Mouse (Mus musculus) kidney, embryonic 16.5 days (tissue): ENCODE measurements around the gene Il1rapl1. TPM values are rescaled to one million over a fixed set of nuclear protein-coding genes. Genes with fewer than 3 reads are reported as not detected.
"Not testable (repeated sequence)": the region's sequence is repeated elsewhere in the genome, so short reads cannot be mapped to it uniquely, and the experiment has no call there.

Source experiments
- ATAC-seq: fragments of 200-750 bp; cut with Nextera tagmentation; 2 replicates; pipeline ENCODE4 v1.8.0; 2017; ENCODE audit warnings: moderate TSS enrichment; ENCODE audit not compliant: low FRiP score, low TSS enrichment
- H3K27ac ChIP-seq: fragments of 300-500 bp; sonication (generic); 2 replicates; pipeline ENCODE4 v1.5.1; 2014; ENCODE audit warnings: low read length
- H3K27me3 ChIP-seq: fragments of 300-500 bp; sonication (generic); 2 replicates; pipeline ENCODE4 v1.6.1; 2014; ENCODE audit warnings: low read length, control low read depth, mixed read lengths; ENCODE audit not compliant: insufficient read depth
- H3K36me3 ChIP-seq: fragments of 300-500 bp; sonication (generic); 2 replicates; pipeline ENCODE4 v1.6.1; 2014; ENCODE audit warnings: low read length, control low read depth, mixed read lengths; ENCODE audit not compliant: insufficient read depth
- H3K4me1 ChIP-seq: fragments of 300-500 bp; sonication (generic); 2 replicates; pipeline ENCODE4 v1.6.1; 2014; ENCODE audit warnings: low read length, control low read depth, mixed read lengths; ENCODE audit not compliant: insufficient read depth
- H3K4me2 ChIP-seq: fragments of 300-500 bp; sonication (generic); replicated peaks from 2 replicates; pipeline ENCODE4 v1.6.1; 2014; ENCODE audit warnings: low read depth, low read length
- H3K4me3 ChIP-seq: fragments of 300-500 bp; sonication (generic); 2 replicates; pipeline ENCODE4 v1.5.1; 2014; ENCODE audit warnings: mild to moderate bottlenecking, low read length
- H3K9ac ChIP-seq: fragments of 300-500 bp; sonication (generic); replicated peaks from 2 replicates; pipeline ENCODE4 v1.6.1; 2014; ENCODE audit warnings: low read length
- H3K9me3 ChIP-seq: fragments of 300-500 bp; sonication (generic); 2 replicates; pipeline ENCODE4 v1.6.1; 2016; ENCODE audit warnings: low read length, control low read depth
- WGBS: fragments of 180-500 bp; shearing (Covaris S2); extraction: QIAGEN DNeasy Blood & Tissue Kit; methylation state at CpG from one replicate; pipeline ENCODE4 v1.1.7; 2014; 5-methylcytosine and 5-hydroxymethylcytosine counted together
- polyA plus RNA-seq: library from polyadenylated mRNA; unstranded; fragments of >200 nt; fragmentation: Nextera tagmentation; extraction: Ambion mirVana; gene quantifications from 2 replicates; pipeline ENCODE4 v1.2.1, GENCODE M21; 2015

The Il1rapl1 gene
- polyA plus RNA-seq, 1 experiment from 2014 or later: 0.31 TPM

- Histone ChIP-seq H3K27ac (no peak overlapping the region), H3K9ac (no peak overlapping the region), H3K9me3 (no peaks in the 10 kb centered on the region), H3K4me3 (no peak overlapping the region), H3K4me2 (no peak overlapping the region), H3K36me3 (no peaks in the 10 kb centered on the region), H3K4me1 (no peaks in the 10 kb centered on the region), H3K27me3 (no peaks in the 10 kb centered on the region)
- ATAC-seq: no peak
Measured at GRCm38 (mm10) chrX:87793011-87793410, 322.4 kb downstream of the Il1rapl1 start.

DNA sequence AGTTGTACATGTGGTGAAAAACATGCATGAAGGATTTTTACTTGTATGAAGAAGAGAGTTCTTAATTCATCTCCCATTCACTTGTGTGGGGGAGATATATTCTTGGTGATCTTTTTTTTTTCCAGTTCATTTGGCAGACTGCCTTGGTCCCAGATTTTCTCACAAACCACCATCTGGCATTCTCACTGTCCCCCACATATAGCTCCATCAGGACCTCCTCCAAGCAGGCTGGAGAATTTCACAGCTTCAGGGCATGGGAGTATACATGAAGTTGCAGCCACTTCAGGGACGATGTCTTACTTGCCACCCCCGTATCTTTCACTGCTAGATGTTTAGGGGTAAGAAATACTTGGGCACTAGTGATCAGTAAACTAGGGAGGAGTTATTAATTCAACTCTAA lies 404.9 kb downstream of the Il1rapl1 start:
- H3K4me3 ChIP-seq: no peak overlapping the region
- H3K9me3 ChIP-seq: no peaks in the 10 kb centered on the region
- H3K27ac ChIP-seq: no peak overlapping the region
- no peaks in the 10 kb centered on the region for H3K36me3 ChIP-seq
- H3K4me2 ChIP-seq: no peak overlapping the region
- H3K9ac ChIP-seq: no peak overlapping the region
- H3K4me1 ChIP-seq: no peaks in the 10 kb centered on the region
- no peaks in the 10 kb centered on the region for H3K27me3 ChIP-seq
- no peak for ATAC-seq
- 87% methylated on average over 2 of the region's 2 CpGs for WGBS

- Histone ChIP-seq H3K27ac (no peak overlapping the region), H3K4me3 (no peak overlapping the region), H3K4me2 (no peak overlapping the region), H3K9ac (no peak overlapping the region), H3K36me3 (no peaks in the 10 kb centered on the region), H3K9me3 (no peaks in the 10 kb centered on the region), H3K4me1 (no peaks in the 10 kb centered on the region), H3K27me3 (no peaks in the 10 kb centered on the region)
- ATAC-seq: no peak
- WGBS: 83% methylated on average over 1 of the region's 1 CpGs
Measured at GRCm38 (mm10) chrX:87663856-87664255, 451.6 kb downstream of the Il1rapl1 start.

DNA sequence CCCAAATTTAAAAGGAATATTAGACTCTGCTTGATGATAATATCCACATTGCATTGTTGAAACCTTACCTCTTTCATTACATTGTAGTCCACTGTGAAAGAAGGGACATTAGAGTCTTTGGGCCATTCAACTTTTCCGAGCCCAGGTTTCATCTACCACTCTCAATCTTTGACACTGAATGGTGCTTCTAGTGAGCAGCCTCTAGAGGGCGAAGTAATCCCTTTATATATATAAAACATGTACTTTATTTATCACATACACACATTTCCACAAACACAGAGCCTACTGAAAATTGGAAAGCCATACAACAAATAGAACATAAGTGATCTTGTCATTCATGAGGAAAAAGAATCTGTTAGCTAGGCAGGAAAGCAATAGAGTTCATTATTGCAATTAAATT lies 459.8 kb downstream of the Il1rapl1 start:
- WGBS: 48% methylated on average over 2 of the region's 2 CpGs
- no peak overlapping the region for H3K27ac ChIP-seq
- no peaks in the 10 kb centered on the region for H3K27me3 ChIP-seq
- no peak overlapping the region for H3K4me3 ChIP-seq
- ATAC-seq: no peak
- H3K4me2 ChIP-seq: no peak overlapping the region
- H3K4me1 ChIP-seq: no peaks in the 10 kb centered on the region
- no peaks in the 10 kb centered on the region for H3K36me3 ChIP-seq
- H3K9me3 ChIP-seq: no peaks in the 10 kb centered on the region
- H3K9ac ChIP-seq: no peak overlapping the region

- Histone ChIP-seq H3K27me3 (no peaks in the 10 kb centered on the region), H3K9me3 (no peaks in the 10 kb centered on the region), H3K9ac (no peak overlapping the region), H3K4me3 (no peak overlapping the region), H3K27ac (no peak overlapping the region), H3K4me2 (no peak overlapping the region), H3K36me3 (no peaks in the 10 kb centered on the region), H3K4me1 (no peaks in the 10 kb centered on the region)
- no peak for ATAC-seq
Measured at GRCm38 (mm10) chrX:87600914-87601313, 514.5 kb downstream of the Il1rapl1 start.

- no peak for ATAC-seq
- no peaks in the 10 kb centered on the region for H3K27me3 ChIP-seq
- H3K9ac ChIP-seq: no peak overlapping the region
- no peaks in the 10 kb centered on the region for H3K36me3 ChIP-seq
- no peaks in the 10 kb centered on the region for H3K9me3 ChIP-seq
- no peak overlapping the region for H3K4me3 ChIP-seq
- no peak overlapping the region for H3K4me2 ChIP-seq
- no peak overlapping the region for H3K27ac ChIP-seq
- no peaks in the 10 kb centered on the region for H3K4me1 ChIP-seq
Measured at GRCm38 (mm10) chrX:87507997-87508396, 607.4 kb downstream of the Il1rapl1 start.

- no peak overlapping the region for H3K27ac ChIP-seq
- no peaks in the 10 kb centered on the region for H3K27me3 ChIP-seq
- no peaks in the 10 kb centered on the region for H3K36me3 ChIP-seq
- no peaks in the 10 kb centered on the region for H3K4me1 ChIP-seq
- H3K4me3 ChIP-seq: no peak overlapping the region
- no peak overlapping the region for H3K4me2 ChIP-seq
- H3K9me3 ChIP-seq: no peaks in the 10 kb centered on the region
- 79% methylated on average over 5 of the region's 5 CpGs for WGBS
- ATAC-seq: no peak
- no peak overlapping the region for H3K9ac ChIP-seq
Measured at GRCm38 (mm10) chrX:87502604-87503003, 612.8 kb downstream of the Il1rapl1 start.

- Histone ChIP-seq H3K4me3 (no peak overlapping the region), H3K9ac (no peak overlapping the region), H3K27me3 (no peaks in the 10 kb centered on the region), H3K36me3 (no peaks in the 10 kb centered on the region), H3K9me3 (no peaks in the 10 kb centered on the region), H3K27ac (no peak overlapping the region), H3K4me2 (no peak overlapping the region), H3K4me1 (no peaks in the 10 kb centered on the region)
- 80% methylated on average over 1 of the region's 1 CpGs for WGBS
- no peak for ATAC-seq
Measured at GRCm38 (mm10) chrX:87483416-87483815, 632.0 kb downstream of the Il1rapl1 start.

DNA sequence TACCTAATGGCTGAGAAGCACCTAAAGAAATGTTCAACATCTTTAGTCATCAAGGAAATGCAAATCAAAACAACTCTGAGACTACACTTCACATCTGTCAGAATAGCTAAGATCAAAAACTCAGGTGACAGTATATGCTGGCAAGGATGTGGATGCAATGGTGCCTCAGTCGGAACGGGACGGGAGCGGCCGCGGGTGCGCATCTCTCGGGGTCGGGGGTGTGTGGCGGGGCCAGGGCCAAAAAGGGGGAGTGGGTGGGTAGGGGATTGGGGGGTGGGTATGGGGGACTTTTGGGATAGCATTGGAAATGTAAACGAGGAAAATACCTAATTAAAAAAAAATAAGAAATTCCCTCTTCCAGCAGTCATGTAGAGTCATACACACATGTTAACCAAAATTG lies 877.3 kb downstream of the Il1rapl1 start:
- H3K27me3 ChIP-seq, H3K27ac ChIP-seq, H3K9me3 ChIP-seq, H3K9ac ChIP-seq, H3K36me3 ChIP-seq, H3K4me3 ChIP-seq, H3K4me1 ChIP-seq, ATAC-seq, H3K4me2 ChIP-seq: not testable (repeated sequence)
- WGBS: 68% methylated on average over 11 of the region's 11 CpGs

DNA sequence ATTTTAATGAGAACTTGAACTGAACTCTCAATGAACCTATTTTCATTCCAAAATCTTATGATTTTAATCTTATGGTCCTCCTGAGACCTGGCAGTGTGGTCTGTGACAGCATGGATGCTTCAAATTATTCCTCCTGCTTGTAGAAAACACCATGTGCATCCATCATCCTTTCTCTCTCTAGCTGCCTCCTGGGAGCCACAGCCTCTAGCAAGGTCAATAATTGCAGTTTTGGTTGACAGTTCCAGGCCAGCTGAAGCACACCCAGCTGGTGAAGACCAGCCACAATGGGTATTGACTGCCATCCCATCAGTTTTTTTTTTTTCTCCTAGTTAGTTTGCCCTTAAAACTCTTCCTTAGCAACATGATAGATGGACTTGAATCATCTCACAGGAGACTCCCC lies 890.2 kb downstream of the Il1rapl1 start:
- no peak for ATAC-seq
- no peaks in the 10 kb centered on the region for H3K9me3 ChIP-seq
- no peaks in the 10 kb centered on the region for H3K27me3 ChIP-seq
- no peak overlapping the region for H3K9ac ChIP-seq
- no peak overlapping the region for H3K4me2 ChIP-seq
- H3K4me1 ChIP-seq: no peaks in the 10 kb centered on the region
- no peak overlapping the region for H3K4me3 ChIP-seq
- H3K27ac ChIP-seq: no peak overlapping the region
- H3K36me3 ChIP-seq: no peaks in the 10 kb centered on the region

DNA sequence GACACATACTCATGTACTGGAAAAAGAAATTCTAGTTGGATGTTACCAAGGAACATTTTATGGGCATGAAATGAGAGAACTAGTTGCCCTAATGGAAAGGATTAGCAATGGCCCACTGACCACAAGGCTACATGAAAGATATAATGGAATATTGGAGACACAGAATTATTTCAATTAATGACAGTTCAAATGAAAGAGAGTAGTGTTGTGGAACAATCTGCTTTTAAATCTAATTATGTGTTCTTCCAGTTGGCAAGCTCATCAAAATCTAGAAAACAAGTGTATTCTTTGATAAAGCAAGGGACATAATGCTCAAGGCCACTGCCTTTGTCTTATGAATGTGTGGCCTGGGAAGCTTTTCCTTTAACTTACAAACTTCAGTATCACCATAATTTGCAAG lies 1113.1 kb downstream of the Il1rapl1 start:
- H3K9ac ChIP-seq: no peak overlapping the region
- H3K9me3 ChIP-seq: no peaks in the 10 kb centered on the region
- H3K4me1 ChIP-seq: no peaks in the 10 kb centered on the region
- no peak overlapping the region for H3K27ac ChIP-seq
- ATAC-seq: no peak
- H3K27me3 ChIP-seq: no peaks in the 10 kb centered on the region; the same call in 1 of the 2 replicates
- H3K4me3 ChIP-seq: no peak overlapping the region
- no peak overlapping the region for H3K4me2 ChIP-seq
- no peaks in the 10 kb centered on the region for H3K36me3 ChIP-seq
